Mouse (Mus musculus): Measurements from ENCODE around the gene Sel1l2. TPM values are rescaled to one million over a fixed set of nuclear protein-coding genes. Genes with fewer than 3 reads are reported as not detected.

The Sel1l2 gene
- polyA plus RNA-seq, 1 experiment from 2014 or later, result not detected

DNA sequence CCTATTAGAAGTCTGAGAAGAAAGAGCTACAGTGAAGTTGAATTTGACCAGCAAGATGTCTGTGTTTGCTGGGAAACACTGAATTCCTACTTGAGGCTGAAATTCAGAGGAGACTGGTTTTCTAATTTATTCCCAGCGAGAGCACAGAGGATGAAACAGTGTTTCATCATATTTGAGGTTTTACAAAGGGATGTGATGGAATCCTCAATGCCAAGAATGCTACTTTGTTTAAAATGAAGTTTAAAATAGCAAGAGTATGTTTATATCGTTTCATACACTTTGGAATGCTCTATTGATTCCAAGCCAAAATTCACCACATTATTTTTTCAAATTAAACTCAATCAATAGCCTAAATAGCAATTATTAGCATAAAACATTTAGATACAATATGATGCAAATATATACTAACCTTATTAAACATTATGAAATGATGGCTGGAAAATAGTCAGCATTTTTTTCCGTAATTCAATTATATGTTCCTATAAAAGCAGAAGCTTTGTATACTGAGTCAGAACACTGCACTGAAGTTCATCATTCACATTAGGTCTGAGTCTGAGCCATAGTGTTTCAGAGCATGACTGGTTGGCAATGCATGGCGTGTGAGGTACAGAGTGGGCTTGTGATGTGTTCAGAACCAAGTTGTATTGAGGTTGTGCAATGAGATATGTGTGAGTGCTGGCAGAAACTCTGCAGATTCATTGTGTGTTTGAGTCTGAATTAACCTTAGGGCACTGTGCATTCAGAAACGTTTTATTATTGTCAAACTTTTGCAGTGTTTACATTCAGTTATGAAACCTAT, 58.8 kb downstream of the Sel1l2 start:
- 86% methylated on average over 5 of the region's 5 CpGs for WGBS
- no peaks in the 10 kb centered on the region for H3K36me3 ChIP-seq (ENCODE audit: control insufficient read depth, insufficient read depth, low read length)
- no peaks in the 10 kb centered on the region for H3K27me3 ChIP-seq (ENCODE audit: control insufficient read depth, insufficient read depth, low read length)
- no peak overlapping the region for H3K4me2 ChIP-seq (replicated peaks; ENCODE audit: low read depth, low read length)
- H3K9ac ChIP-seq (ENCODE audit: low read depth, low read length), result no peak overlapping the region
- ATAC-seq (ENCODE audit: low FRiP score), result no peak
- H3K4me1 ChIP-seq (replicated peaks; ENCODE audit: control insufficient read depth, insufficient read depth, low read length), result no peaks in the 10 kb centered on the region
- no peak for DNase-seq (ENCODE audit: low spot score)
- no peaks in the 10 kb centered on the region for H3K9me3 ChIP-seq (ENCODE audit: control insufficient read depth, low read length)
- no peak overlapping the region for H3K4me3 ChIP-seq (ENCODE audit: low read depth, low read length)
- H3K27ac ChIP-seq (ENCODE audit: low read depth, low read length), result no peak overlapping the region

DNA sequence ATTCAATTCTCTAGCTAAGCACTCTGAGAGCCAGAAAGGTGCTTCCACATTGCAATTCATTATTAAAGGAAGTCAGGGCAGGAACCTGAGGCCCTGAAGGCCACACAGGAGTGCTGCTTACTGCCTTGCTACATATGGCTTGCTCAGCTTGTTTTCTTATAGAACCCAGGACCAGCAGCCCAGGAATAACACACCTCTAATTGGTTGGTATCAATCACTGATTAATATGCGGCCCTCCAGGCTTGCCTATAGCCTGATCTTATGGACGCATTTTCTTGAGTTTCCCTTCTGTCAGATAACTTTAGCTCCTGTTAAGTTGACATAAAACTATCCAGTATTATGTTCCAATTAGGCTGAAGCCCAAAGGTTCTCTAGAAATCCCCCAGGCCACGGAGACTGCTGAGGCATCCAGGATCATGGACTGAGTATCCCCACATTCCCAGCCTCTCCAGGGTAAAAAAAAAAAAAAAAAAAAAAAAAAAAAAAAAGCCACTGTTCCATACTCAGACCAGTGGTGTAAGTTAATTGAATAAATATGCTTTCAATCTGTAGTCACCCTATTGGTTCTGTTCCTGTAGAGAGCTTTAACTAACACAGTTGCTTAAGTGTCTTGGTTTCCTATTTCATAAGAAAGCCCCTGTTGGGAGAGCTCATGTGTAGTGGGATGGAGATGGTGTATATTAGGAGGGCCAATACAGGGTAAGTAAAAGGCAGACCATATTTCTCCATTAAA, 86.4 kb downstream of the Sel1l2 start:
- DNase-seq (ENCODE audit: low spot score) (no peak), ATAC-seq (ENCODE audit: low FRiP score) (no peak)
- H3K4me2 ChIP-seq (replicated peaks; ENCODE audit: low read depth, low read length), result no peak overlapping the region
- no peaks in the 10 kb centered on the region for H3K36me3 ChIP-seq (ENCODE audit: control insufficient read depth, insufficient read depth, low read length)
- no peak overlapping the region for H3K4me3 ChIP-seq (ENCODE audit: low read depth, low read length)
- no peak overlapping the region for H3K9ac ChIP-seq (ENCODE audit: low read depth, low read length)
- no peaks in the 10 kb centered on the region for H3K9me3 ChIP-seq (ENCODE audit: control insufficient read depth, low read length)
- H3K4me1 ChIP-seq (replicated peaks; ENCODE audit: control insufficient read depth, insufficient read depth, low read length), result no peaks in the 10 kb centered on the region
- no peak overlapping the region for H3K27ac ChIP-seq (ENCODE audit: low read depth, low read length)
- 71% methylated on average over 3 of the region's 3 CpGs for WGBS
- no peaks in the 10 kb centered on the region for H3K27me3 ChIP-seq (ENCODE audit: control insufficient read depth, insufficient read depth, low read length)

DNA sequence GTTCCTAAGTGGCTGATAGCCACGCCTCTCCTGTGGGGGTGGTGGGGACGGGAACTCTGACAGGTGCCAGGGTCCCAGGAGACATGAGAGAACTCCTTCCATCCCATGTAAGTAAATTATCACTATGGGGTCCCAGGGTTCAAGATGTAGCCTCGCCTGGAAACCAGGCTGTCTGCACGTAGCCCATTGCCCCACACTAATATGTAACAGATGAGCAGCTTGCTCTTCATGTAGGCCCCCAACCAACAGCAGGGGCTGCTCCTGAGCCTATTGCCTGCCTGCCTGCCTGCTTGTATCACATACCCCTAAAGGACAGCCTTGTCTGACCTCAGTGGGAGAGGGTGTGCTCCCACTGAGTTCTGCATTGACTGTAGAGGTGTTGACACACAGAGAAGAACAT, 92.4 kb downstream of the Sel1l2 start:
- Histone ChIP-seq H3K9me3 (ENCODE audit: control insufficient read depth, low read length) (no peaks in the 10 kb centered on the region), H3K4me2 (replicated peaks; ENCODE audit: low read depth, low read length) (no peak overlapping the region), H3K36me3 (ENCODE audit: control insufficient read depth, insufficient read depth, low read length) (no peaks in the 10 kb centered on the region), H3K27ac (ENCODE audit: low read depth, low read length) (no peak overlapping the region), H3K27me3 (ENCODE audit: control insufficient read depth, insufficient read depth, low read length) (no peaks in the 10 kb centered on the region), H3K4me3 (ENCODE audit: low read depth, low read length) (no peak overlapping the region), H3K4me1 (replicated peaks; ENCODE audit: control insufficient read depth, insufficient read depth, low read length) (no peaks in the 10 kb centered on the region), H3K9ac (ENCODE audit: low read depth, low read length) (no peak overlapping the region)
- no peak for DNase-seq (ENCODE audit: low spot score)
- ATAC-seq (ENCODE audit: low FRiP score), result peak; percentile 45; the same call in 1 of the 2 replicates
- WGBS, result 24% methylated on average over 4 of the region's 4 CpGs

DNA sequence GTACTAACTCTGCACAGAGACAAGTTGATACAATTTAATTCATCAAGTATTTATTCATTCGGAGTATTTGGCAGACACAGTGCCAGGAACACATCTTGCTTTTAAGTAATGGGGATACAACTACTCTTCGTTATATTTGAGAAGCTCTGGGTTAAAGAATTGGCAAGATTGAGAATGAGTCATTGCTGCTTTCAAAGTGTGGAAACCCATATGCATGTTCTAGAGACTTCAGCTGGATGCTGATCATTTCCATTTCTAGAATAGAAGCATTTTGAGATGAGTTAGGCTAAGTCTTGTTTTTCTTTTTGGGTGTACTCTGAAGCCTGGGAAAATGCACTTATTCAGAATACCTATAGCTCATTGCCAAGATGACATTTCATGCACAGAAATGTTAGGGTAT, 95.7 kb downstream of the Sel1l2 start:
- no peaks in the 10 kb centered on the region for H3K36me3 ChIP-seq (ENCODE audit: control insufficient read depth, insufficient read depth, low read length)
- H3K4me2 ChIP-seq (replicated peaks; ENCODE audit: low read depth, low read length), result no peak overlapping the region
- WGBS, result 87% methylated on average over 2 of the region's 2 CpGs
- H3K9me3 ChIP-seq (ENCODE audit: control insufficient read depth, low read length), result no peaks in the 10 kb centered on the region
- no peak for ATAC-seq (ENCODE audit: low FRiP score)
- DNase-seq (ENCODE audit: low spot score), result no peak
- no peak overlapping the region for H3K27ac ChIP-seq (ENCODE audit: low read depth, low read length)
- H3K27me3 ChIP-seq (ENCODE audit: control insufficient read depth, insufficient read depth, low read length), result no peaks in the 10 kb centered on the region
- H3K4me3 ChIP-seq (ENCODE audit: low read depth, low read length), result no peak overlapping the region
- H3K4me1 ChIP-seq (replicated peaks; ENCODE audit: control insufficient read depth, insufficient read depth, low read length), result no peaks in the 10 kb centered on the region
- H3K9ac ChIP-seq (ENCODE audit: low read depth, low read length), result no peak overlapping the region

DNA sequence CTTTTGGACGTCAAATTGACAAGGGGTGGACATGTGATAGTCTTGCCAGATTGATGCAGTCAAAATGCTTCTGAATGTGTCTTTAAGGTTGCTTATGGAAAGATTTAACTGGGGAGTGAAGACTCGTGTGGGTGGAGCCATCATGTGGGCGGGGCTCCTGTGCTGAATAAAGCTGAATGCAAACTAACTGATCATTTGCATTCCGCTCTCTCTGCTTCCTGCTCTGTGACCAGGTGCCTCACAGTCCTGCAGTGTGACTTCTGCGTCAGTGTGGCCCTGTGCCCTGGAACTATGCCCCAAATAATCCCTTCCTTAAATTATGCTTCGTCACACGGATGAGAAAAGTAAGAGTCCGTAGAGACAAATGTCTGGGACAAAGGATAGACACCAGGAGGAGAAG, 108.7 kb downstream of the Sel1l2 start:
- DNase-seq (ENCODE audit: low spot score) (no peak), ATAC-seq (ENCODE audit: low FRiP score) (no peak)
- Histone ChIP-seq H3K9ac (ENCODE audit: low read depth, low read length) (no peak overlapping the region), H3K27ac (ENCODE audit: low read depth, low read length) (no peak overlapping the region), H3K4me2 (replicated peaks; ENCODE audit: low read depth, low read length) (no peak overlapping the region), H3K4me3 (ENCODE audit: low read depth, low read length) (no peak overlapping the region), H3K36me3 (ENCODE audit: control insufficient read depth, insufficient read depth, low read length) (no peaks in the 10 kb centered on the region), H3K9me3 (ENCODE audit: control insufficient read depth, low read length) (no peaks in the 10 kb centered on the region), H3K4me1 (replicated peaks; ENCODE audit: control insufficient read depth, insufficient read depth, low read length) (no peaks in the 10 kb centered on the region), H3K27me3 (ENCODE audit: control insufficient read depth, insufficient read depth, low read length) (no peaks in the 10 kb centered on the region)
- 70% methylated on average over 8 of the region's 8 CpGs for WGBS

DNA sequence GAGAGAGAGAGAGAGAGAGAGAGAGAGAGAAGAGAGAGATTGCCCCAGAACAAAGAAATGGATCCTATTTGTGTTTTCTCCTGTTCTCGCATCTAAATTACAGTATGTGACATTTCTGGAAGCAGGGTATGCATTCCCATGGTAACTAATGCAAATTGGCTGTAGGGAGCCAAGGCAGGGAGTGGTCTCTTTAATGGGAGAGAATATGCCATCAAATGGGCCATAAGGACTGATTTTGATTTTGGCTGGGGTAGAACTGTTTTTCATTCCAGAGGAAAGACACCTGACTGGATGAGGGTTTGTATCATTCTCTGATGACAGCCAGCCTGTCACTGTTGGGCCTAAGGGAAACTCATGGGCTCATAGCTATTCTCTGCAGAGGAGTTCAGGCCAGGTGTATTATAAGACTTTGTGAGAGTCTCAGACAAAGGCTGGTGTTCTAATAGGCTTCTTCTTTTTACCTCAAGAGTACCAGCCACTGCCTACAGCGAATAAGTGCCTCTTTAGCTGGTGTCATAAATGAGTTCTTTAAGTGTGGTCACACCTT, 133.8 kb downstream of the Sel1l2 start:
- WGBS, result 73% methylated on average over 2 of the region's 2 CpGs
- H3K4me2 ChIP-seq (replicated peaks; ENCODE audit: low read depth, low read length), result no peak overlapping the region
- no peaks in the 10 kb centered on the region for H3K36me3 ChIP-seq (ENCODE audit: control insufficient read depth, insufficient read depth, low read length)
- no peak for ATAC-seq (ENCODE audit: low FRiP score)
- H3K4me1 ChIP-seq (replicated peaks; ENCODE audit: control insufficient read depth, insufficient read depth, low read length), result no peaks in the 10 kb centered on the region
- H3K4me3 ChIP-seq (ENCODE audit: low read depth, low read length), result no peak overlapping the region
- H3K9me3 ChIP-seq (ENCODE audit: control insufficient read depth, low read length), result no peaks in the 10 kb centered on the region
- H3K9ac ChIP-seq (ENCODE audit: low read depth, low read length), result no peak overlapping the region
- no peak for DNase-seq (ENCODE audit: low spot score)
- no peak overlapping the region for H3K27ac ChIP-seq (ENCODE audit: low read depth, low read length)
- H3K27me3 ChIP-seq (ENCODE audit: control insufficient read depth, insufficient read depth, low read length), result no peaks in the 10 kb centered on the region

DNA sequence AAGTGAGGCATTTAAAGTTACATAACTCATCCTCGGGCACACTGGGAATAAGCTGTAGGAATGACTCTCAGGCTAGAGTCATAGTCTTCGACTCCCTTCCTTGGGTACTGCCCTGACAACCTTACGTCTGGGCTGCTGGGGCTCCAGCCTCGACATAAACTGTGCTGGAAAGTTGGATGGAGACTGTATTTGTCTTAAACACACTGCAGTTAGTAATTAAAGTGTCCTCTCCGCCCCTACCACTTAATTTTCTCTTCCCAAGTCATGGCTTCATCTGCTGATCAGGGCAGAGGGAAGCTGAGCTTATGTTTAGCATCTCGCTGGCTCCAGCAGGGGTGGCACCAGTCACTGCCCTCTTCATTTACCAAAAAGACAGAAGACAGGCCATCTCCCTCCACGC, 135.2 kb downstream of the Sel1l2 start:
- no peak overlapping the region for H3K27ac ChIP-seq (ENCODE audit: low read depth, low read length)
- WGBS, result 77% methylated on average over 7 of the region's 7 CpGs
- H3K9me3 ChIP-seq (ENCODE audit: control insufficient read depth, low read length), result no peaks in the 10 kb centered on the region
- no peak overlapping the region for H3K4me2 ChIP-seq (replicated peaks; ENCODE audit: low read depth, low read length)
- no peak overlapping the region for H3K4me3 ChIP-seq (ENCODE audit: low read depth, low read length)
- H3K36me3 ChIP-seq (ENCODE audit: control insufficient read depth, insufficient read depth, low read length), result no peaks in the 10 kb centered on the region
- DNase-seq (ENCODE audit: low spot score), result no peak
- no peak overlapping the region for H3K9ac ChIP-seq (ENCODE audit: low read depth, low read length)
- H3K27me3 ChIP-seq (ENCODE audit: control insufficient read depth, insufficient read depth, low read length), result no peaks in the 10 kb centered on the region
- no peak for ATAC-seq (ENCODE audit: low FRiP score)
- no peaks in the 10 kb centered on the region for H3K4me1 ChIP-seq (replicated peaks; ENCODE audit: control insufficient read depth, insufficient read depth, low read length)

DNA sequence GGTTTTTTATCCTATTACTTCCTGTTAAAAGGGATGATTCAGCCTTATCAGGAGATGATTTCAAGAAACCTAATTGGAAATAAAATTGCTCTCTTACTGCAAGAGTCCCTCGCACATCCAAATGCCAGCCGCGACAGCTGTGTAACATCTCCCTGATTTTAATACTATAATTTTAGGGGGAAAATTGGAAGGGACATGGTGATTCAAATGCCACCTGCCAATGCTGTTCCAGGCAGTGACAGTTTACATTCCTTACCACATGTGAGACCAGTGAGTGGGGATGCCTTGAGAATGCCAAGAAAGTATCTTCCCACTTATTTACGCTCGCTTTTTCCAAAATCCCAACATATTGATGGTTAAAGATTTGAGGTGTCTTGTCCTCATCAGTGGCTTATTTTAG, 146.4 kb downstream of the Sel1l2 start:
- Histone ChIP-seq H3K9ac (ENCODE audit: low read depth, low read length) (no peak overlapping the region), H3K4me2 (replicated peaks; ENCODE audit: low read depth, low read length) (no peak overlapping the region), H3K9me3 (ENCODE audit: control insufficient read depth, low read length) (no peaks in the 10 kb centered on the region), H3K27me3 (ENCODE audit: control insufficient read depth, insufficient read depth, low read length) (no peaks in the 10 kb centered on the region), H3K36me3 (ENCODE audit: control insufficient read depth, insufficient read depth, low read length) (no peaks in the 10 kb centered on the region), H3K4me3 (ENCODE audit: low read depth, low read length) (no peak overlapping the region), H3K27ac (ENCODE audit: low read depth, low read length) (no peak overlapping the region), H3K4me1 (replicated peaks; ENCODE audit: control insufficient read depth, insufficient read depth, low read length) (no peaks in the 10 kb centered on the region)
- DNase-seq (ENCODE audit: low spot score) (no peak), ATAC-seq (ENCODE audit: low FRiP score) (no peak)
- WGBS, result 98% methylated on average over 5 of the region's 5 CpGs

DNA sequence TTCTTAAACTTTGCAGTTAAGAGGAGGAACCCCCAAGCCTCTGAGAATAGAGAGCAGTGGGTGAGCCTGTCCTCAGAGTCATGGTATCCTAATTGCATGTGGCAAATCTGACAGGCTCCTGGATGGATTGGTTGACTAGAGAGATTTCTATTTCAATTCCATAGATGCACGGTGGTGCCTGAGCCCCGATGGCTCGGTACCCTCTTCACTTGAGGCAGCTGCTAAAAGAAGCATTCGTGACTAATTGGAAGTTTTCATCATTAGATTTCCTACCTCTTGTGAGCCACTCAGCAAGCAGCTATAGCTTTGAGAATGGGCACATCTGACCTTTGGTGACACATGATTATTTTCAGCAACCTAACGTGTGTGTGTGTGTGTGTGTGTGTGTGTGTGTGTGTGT, 147.1 kb downstream of the Sel1l2 start:
- Histone ChIP-seq H3K4me1 (replicated peaks; ENCODE audit: control insufficient read depth, insufficient read depth, low read length) (no peaks in the 10 kb centered on the region), H3K9me3 (ENCODE audit: control insufficient read depth, low read length) (no peaks in the 10 kb centered on the region), H3K9ac (ENCODE audit: low read depth, low read length) (no peak overlapping the region), H3K27ac (ENCODE audit: low read depth, low read length) (no peak overlapping the region), H3K4me2 (replicated peaks; ENCODE audit: low read depth, low read length) (no peak overlapping the region), H3K36me3 (ENCODE audit: control insufficient read depth, insufficient read depth, low read length) (no peaks in the 10 kb centered on the region), H3K4me3 (ENCODE audit: low read depth, low read length) (no peak overlapping the region), H3K27me3 (ENCODE audit: control insufficient read depth, insufficient read depth, low read length) (no peaks in the 10 kb centered on the region)
- ATAC-seq (ENCODE audit: low FRiP score), result no peak
- 76% methylated on average over 5 of the region's 5 CpGs for WGBS
- no peak for DNase-seq (ENCODE audit: low spot score)
